Mouse (Mus musculus) ovary, postnatal 36 days (tissue): Measurements from ENCODE around the gene Pear1.
A peak's percentile ranks its signal among the peaks of the same experiment; 100 is the strongest.
"Not testable (repeated sequence)": the region's sequence is repeated elsewhere in the genome, so short reads cannot be mapped to it uniquely, and the experiment has no call there.

Source experiments
- DNase-seq: peaks from one replicate; pipeline ENCODE4 v3.0.0; 2022; ENCODE audit warnings: low spot score, mixed read lengths

The Pear1 gene

DNA sequence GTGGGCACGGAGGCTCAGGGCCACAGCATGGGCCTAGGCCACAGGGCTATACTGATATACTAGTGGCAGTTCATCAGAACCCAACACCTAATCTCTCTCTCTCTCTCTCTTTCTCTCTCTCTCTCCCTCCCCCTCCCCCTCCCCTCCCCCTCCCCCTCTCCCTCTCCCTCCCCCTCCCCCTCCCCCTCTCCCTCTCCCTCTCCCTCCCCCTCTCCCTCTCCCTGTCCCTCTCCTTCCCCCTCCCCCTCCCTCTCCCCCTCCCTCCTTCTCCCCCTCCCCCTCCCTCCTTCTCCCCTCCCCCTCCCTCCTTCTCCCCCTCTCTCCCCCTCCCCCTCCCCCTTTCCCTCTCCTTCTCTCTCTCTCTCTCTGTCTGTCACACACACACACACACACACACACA is at the start of gene Pear1:
Gene Pear1, minus strand, starts transcription at position 101 of the 400 bp plus-strand sequence.
- DNase-seq: not testable (repeated sequence)

DNA sequence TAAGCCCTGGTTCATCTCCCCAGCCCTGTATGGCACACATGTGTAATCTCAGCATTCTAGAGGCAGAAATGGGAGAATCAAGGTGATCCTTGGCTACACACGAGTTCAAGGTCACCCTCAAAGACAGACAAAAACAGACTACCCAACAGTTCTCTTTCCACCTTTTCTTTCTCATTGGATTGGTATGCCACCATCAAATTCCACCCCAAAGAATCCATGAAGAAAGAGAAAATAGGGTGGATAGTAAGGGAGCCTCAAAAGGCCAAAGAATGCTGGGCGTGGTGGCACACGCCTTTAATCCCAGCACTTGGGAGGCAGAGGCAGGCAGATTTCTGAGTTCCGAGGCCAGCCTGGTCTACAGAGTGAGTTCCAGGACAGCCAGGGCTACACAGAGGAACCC is 40.0 kb upstream of the Pear1 start:
- DNase-seq: not testable (repeated sequence)

DNA sequence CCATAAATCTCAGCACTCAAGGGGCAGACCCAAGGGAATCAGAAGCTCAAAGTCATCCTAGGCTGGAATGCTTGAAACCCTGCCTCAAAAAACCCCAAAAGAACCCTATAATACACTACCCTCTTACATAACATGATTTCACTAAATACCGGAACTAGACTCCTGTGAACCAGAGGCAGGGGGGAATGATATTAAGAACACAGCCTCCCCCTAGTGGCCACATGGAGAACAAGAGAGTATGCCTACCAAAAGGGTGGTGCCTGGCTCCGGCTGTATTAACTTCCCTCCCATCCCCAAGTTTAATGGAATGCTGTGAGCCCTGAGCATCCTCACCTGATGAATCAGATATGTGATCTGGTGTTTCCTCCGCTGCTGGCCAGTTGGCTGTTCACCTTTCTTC is 35.7 kb upstream of the Pear1 start:
- peak; percentile 20 for DNase-seq

DNA sequence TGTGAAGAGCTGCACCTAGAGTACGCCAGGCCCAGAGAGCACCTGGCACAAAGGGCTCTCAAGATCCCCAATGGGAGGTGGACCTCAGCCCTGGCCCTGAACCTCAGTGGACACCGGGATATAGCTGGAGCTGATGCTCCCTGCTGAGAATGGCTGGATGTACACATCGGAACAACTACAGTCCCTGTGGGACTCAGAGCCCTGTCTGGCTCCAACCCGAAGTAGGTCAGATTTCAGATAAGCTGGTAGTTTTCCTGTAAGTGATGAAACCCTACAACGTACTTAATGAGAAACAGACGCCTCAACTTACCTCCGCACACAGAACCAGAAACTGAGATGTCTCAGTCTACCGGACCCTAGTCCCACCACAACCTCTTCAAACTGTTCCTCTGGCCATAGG is 33.6 kb upstream of the Pear1 start:
- no peak for DNase-seq

DNA sequence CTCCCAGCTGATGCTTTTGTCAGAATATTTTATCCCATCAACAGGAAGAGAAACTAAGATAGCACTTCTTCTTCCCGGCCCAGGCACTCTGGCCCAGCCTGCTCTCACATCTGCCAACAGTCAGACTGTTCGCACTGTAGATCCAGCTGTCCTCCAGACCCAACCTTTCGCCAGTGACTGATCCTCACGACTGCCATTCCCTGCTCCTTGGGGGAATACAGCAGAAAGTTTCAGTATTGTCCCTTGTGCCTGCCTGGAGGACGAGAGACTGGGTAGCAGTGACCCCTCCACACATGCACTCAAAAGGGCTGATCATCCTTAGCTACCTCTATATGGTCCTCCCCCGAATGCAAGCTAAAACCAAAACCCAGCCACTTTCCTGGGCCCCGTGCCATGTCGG is 31.8 kb upstream of the Pear1 start:
- no peak for DNase-seq

DNA sequence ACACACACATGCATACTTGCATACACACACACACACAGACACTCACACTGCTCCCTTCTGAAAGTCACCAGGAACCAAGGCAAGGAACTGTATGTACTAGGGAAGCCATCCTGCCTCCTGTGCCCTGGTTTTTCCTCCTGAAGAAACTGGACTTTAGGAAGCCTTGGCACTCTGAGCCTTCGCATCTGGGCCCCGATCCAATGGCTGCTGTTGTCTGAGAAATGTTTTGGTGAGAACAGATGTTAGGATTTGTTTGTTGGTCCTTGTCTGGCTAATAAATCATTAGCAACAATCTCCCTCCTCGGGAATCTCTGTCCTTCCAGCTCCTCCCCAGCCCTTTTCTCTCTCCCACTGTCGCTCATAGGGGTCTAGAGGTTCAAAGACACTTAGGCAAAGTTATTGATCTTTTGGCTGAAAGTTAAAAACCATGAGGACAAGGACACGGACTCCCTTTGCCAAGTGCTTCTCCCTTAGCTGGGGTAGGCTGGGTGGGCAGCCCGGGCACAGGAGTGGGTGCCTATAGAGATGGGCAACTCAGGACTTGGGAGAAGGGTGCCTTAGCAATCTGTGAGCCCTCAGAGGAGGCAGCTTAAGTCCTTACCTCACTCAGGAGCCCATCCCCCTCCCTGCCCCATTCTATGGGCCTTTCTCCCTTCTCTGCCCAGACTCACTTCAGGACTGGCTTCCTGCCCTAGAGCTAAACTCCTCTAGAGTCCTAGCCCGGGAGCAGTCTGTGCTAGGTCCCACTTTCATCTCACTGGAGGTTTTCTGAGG is 30.9 kb upstream of the Pear1 start:
- peak; percentile 53 for DNase-seq

DNA sequence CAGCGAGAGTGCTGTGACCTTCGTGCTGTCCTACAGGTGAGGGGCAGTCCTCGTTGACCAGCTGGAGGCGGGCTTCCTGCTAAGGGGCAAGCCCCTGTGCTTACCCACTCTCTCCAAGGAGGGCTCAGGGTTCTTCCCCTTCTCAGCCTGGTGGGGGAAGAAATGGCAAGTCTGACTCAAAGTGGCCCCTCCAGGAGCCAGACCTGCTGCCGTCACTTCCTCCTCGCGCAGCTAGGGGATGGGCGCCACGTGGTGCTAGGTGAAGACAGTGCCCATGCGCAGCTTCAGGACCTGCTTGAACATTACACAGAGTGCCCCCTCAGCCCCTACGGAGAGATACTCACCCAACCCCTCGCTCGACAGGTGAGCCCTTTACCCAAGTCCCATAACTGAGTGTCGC is 25.0 kb upstream of the Pear1 start:
- DNase-seq: no peak

DNA sequence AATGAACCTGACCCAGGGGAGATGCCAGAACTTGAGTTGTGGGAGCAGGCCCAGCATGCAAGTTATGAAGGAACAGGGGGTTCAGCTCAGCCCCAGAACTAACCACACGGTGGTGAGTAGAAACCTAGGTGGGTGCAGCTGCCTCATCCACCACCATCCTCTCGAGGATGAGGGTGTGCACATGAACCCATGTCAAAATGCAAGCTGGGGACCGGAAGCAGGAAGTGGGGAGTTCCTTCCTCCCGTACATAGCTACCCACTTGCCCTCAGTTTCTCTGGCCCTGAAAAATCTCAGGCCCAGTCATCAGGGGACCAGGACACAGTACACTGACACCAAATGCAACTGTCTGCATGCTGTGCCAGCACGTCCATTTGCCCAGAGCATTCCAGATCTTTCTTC is 23.6 kb upstream of the Pear1 start:
- no peak for DNase-seq

DNA sequence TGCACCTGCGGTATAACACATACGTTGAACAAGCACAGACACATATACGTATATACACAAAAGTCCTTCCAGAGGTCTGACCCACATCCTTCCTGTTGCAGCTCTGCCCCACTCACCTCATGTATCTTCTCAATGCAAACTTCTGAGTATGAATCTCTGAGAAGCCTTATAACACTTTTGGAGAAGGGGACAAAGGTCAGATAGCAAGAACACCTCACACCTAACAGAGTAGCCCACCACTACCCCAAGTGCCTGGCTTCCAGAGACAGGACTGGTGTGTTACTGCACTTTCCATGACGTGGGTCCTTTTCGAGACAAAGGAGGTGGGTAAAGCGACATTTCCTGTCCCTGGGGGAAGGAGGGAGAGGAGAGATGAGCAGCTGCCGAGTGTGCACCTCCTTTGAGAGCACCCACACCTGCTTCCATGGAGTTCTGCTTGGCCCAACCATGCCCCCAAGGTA is 22.6 kb upstream of the Pear1 start, which contains the start of gene Sh2d2a:
Gene Sh2d2a, plus strand, starts transcription at position 106 of the 461 bp plus-strand sequence.
- no peak for DNase-seq

DNA sequence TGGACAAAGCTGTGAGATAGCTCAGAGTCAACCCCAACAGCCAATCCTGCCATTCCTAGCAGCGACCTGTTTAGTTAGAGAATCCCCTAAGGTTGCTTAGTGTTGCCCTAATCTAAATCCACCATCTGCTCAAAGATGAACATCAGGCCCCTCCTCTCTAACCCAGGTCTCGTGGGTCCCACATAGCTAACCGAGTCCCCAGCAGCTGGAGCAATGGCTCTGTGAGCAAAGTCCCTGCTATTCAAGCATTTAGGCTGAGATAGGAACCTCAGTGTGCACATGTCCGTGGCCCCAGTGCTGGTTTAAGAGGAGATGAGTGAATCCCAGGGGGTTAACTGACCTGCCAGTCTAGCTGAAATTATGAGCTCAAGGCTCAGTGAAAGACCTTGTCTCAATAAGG is 22.1 kb upstream of the Pear1 start:
- no peak for DNase-seq

DNA sequence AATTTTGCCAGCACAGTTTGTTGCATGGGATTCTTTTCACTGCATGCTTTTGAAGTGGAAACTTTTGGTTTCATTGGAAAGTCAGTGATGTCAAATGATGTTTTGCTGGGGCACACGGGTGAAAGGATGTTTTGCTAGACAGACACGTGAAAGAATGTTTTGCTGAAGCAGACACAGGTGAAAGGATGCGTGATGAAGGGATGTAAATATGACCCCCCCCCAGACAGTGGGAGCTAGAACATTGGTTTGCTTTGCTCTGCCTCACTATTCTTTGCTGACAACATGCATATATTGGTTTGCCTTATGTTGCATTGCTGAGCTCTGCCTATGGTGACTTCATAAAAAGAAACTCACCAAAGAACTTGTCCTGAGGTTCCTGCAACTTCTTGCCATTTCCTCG is 20.9 kb upstream of the Pear1 start:
- no peak for DNase-seq

DNA sequence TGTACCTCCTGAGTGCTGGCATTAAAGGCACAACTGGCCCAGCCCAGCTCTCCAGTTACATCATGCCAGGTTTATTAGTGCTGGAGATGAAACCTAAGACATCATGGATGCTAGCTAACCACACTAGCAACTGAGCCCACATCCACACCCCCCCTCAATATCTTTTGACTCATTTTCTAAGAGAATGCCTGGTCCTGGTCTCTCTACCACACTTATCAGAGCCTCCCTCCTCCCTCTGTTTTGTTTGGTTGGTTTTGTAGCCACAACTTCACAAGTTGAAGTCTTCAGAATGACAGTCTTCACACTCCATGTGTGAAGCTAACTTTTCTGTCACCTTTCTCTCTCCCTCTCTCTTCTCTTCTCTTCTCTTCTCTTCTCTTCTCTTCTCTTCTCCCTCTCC is 16.8 kb upstream of the Pear1 start:
- DNase-seq: no peak

DNA sequence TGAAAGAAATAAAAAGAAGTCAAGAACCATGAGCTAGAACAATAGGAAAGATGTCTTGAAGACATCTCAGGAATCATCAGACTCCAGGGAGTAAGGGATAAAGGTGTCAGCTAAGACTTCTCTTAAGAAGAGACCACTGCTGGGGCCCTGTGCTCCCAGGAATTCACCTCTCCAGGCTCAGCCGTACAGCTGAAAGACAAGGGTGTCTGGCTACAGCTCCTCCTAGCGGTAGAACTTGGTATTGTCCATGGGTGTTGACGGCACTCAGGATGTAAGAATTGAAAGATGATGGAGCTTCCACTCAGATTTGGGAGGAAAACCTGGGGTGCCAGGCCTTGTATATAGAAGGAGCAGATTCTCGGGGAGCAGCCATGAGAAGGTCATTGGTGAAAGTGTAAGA is 14.5 kb upstream of the Pear1 start:
- DNase-seq: peak; percentile 62

DNA sequence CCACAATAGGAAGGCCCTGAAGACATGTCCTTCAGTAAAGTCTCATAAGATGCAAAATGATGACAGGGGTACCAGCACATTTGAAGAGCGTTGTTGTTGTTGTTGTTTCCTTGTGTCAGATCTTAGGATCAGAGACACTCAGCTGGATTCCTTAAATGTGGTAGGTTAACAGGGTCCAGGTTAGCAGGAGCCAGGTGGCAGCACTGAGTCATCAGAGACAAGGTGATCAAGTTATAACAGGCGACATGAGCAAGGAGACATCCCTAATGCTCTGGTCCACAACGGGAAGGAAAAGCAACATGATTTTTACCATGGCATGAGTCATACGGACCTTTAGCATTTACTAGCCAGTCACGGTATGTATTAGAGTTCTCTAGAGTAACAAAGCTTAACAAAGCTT is 9.4 kb upstream of the Pear1 start:
- no peak for DNase-seq

DNA sequence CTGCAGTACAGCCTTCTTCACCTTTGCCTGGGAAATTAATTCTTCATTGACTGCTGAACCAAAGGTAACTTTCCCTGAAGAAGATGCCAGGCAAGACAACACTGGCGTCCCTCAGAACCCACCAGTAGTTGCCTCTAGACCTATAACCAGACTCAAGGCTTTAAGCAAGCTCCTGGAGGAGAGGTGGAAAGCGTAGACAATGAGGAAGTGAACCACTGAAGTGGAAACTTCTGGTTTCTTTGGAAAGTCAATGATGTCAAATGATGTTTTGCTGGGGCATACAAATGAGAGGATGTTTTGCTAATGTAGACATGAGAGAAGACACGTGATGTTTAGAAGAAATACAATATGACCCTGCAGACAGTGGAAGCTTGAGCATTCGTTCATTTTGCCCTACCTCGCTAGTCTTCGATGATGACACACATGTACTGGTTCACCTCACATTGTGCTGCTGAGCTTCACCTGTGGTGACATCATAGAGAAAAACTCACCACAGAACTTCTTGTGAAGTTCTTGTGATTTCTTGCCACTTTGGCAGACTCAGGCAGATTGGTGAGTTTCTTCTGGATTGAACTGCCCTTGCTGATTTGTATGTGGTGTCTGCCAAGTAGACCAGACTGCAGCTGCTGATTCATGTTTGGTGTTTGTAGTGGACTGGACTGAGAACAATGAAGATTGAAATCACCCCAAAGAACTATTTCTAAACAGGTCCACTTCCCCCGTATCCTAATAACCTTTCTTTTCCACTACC is 8.2 kb upstream of the Pear1 start:
- no peak for DNase-seq

DNA sequence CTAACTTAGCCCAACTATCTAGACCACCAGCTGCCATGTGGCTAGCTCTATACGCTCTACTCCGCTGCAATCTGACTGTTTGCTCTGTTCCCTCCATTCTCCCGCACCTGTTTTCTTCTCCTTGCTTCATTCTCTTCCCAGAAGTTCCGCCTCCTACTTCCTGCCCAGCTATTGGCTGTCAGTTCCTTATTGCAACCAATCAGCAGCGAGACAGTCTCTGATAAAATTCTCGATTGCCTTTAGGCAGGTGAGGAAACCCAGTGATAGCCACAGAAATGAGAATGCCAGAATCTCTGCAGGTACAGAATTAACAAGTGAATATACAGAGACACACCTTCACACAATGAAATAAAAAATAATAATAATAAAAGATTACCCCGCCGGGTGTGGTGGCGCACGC is 4.9 kb upstream of the Pear1 start:
- DNase-seq: no peak

DNA sequence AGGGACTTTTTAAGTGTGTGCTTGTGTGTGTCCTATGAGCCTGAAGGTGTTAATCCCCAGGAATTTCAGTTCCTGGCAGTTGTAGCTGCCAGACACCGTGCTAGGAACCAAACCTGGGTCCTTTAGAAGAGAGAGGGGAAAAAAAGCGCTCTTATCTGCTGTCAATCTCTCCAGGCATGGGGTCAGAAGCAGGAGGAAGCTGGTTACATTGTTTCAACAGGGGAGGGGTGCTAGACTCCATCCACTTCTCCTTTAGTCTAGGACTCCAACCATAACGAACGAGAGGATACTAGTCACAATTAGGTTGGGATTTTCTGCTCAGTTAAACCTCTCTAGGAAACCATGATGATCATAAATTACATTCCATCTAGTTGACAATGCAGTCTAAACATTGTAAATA is 4.3 kb upstream of the Pear1 start:
- no peak for DNase-seq

DNA sequence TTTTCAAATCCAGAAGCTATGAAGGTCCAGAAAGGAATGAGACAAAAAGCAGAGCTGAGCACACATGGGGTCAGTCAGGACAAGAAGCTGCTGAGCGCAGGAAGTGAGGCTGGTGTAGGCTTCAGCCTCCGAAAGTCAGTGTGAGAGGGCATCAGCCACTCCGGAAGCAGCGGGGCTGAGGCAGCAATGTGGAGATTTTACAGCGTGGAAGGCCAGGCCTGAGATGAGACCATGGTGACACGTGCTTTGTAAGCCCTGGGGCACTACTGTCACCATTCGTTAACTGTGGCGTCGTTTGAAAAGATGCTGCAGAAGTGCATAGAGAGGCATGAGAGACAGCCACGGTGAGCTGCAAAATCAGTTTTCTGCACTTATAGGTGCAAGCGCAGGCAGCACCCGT is 5.9 kb downstream of the Pear1 start:
- no peak for DNase-seq

DNA sequence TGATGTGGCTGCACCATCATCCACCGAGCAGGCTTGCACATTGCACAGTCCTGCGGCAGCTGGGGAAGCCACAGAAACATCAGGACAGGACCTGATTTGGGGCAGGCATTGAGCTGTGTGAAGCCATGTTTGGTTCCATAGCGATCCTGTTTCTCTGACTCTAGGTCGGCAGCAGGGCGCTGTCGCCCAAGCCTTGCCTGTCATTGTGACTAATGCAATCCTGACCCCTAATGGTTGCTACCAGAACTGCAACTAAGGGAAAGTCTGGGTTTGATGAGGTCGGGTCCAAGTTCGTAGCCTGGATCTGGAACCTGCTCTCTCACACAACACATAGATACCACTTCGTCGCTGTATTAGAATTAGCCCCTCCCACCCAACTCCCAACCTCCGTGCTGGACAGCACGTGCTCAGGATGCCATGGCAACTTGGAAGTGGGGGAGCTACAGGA is 7.4 kb downstream of the Pear1 start:
- peak; percentile 51 for DNase-seq

DNA sequence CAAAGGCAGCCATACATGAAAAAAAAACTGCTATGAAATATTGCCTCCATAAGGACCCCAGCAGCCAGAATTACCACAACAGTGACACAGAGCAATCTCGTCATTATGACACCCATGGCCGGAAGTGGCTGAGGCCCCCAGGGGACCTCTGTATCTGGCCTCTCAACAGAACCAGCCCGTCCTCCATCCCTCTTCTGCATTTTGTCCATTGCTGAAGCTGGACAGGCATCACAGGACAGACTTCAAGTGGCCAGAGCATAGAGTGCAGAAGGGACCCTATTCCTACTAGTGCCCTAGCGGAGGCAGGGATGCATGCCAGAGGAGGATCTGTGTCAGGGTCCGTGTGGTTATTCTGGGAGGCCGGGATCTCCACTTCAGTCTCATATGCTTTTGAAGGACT is 7.9 kb downstream of the Pear1 start:
- no peak for DNase-seq

DNA sequence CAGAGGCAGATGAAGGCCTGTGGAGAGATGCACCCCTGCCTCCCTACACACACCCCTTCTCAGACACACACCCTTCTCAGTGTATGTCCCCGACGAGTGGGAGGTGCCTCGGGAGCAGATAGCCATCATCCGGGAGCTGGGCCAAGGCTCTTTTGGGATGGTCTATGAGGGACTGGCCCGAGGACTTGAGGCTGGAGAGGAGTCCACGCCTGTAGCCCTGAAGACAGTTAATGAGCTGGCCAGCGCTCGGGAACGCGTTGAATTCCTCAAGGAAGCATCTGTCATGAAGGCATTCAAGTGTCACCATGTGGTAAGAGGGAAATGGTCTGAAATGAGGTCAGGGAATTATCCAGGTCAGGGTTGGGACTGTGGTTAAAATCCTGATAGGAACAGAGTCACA is 11.2 kb downstream of the Pear1 start:
- peak; percentile 40 for DNase-seq

DNA sequence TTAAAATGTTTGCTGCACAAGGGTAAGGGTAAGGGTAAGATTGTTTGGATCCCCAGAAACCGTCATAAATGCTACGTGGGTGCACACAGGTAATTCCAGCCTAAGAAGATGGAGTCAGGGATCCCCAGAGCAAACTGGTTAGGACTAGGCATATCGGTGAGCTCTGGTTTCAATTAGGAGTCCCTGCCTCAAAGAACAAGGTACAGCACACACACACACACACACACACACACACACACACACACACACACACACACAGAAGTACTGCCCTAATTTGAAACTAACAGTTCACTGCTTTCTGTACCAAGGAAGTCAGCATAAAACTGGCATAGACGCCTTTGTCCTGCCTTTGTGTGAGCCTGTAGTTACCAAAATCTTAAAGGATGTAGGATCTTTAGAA is 11.7 kb downstream of the Pear1 start:
- DNase-seq: no peak

DNA sequence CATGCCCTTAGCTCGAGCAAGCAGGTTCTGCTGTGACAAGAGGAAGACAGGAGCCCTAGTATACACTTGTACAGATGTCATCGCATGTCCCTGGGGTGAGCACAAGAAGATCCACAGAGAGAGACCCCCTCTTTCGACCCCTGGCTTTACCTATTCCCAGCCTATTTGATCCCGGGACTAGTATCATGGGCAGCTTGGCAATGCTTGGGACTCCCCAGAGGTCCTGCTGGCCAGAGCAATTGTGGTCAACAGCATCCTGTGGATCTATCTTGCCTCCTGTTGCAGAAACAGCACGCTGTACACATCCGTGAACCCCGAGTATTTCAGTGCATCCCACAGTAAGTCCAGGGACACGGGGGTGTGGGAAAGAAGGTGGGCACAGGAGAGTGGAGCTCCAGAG is 12.8 kb downstream of the Pear1 start:
- DNase-seq: no peak
